Comparison of ENCODE assay signal across 13 mouse cellular contexts in genomic region chr8:91990952-91991351, GRCm38 (mm10).
DNase-seq lines count a peak whose midpoint lies in the region; ATAC-seq lines count a peak whose summit lies in the region.
"Had no signal": no experiment of that assay in that cellular context is flagged by ENCODE, and none has a peak within 500 bp of the region (broad histone marks: within the 10 kb centered on the region; RNA-seq: fewer than 3 reads in every experiment).

No protein-coding gene starts in this region.

- peaks cover 56% of the 10 kb centered on the region for H3K4me1 ChIP-seq in forebrain, embryonic 10.5 days
- peaks cover 7% of the 10 kb centered on the region for H3K4me1 ChIP-seq in forebrain, embryonic 11.5 days (replicated peaks; ENCODE audit: control insufficient read depth, insufficient read depth, low read length)
- H3K4me1 ChIP-seq in kidney, embryonic 16.5 days (ENCODE audit: insufficient read depth, low read length) = peaks cover 6% of the 10 kb centered on the region; the same call in 1 of the 2 replicates
- peaks cover 45% of the 10 kb centered on the region for H3K4me1 ChIP-seq in heart, embryonic 16.5 days (ENCODE audit: control insufficient read depth, insufficient read depth, low read length)
- H3K4me1 ChIP-seq in midbrain, embryonic 13.5 days (replicated peaks) = peaks cover 59% of the 10 kb centered on the region
- H3K4me1 ChIP-seq: stomach, embryonic 15.5 days had no signal

- H3K27me3 ChIP-seq in forebrain, embryonic 10.5 days (ENCODE audit: poor library complexity, severe bottlenecking) = peaks cover 99% of the 10 kb centered on the region
- H3K27me3 ChIP-seq in forebrain, embryonic 11.5 days (ENCODE audit: control insufficient read depth, insufficient read depth, low read length) = peaks cover 65% of the 10 kb centered on the region
- H3K27me3 ChIP-seq in kidney, embryonic 16.5 days (ENCODE audit: insufficient read depth, low read length) = peaks cover 54% of the 10 kb centered on the region
- peaks cover 10% of the 10 kb centered on the region for H3K27me3 ChIP-seq in heart, embryonic 16.5 days (ENCODE audit: control insufficient read depth, insufficient read depth, low read length)
- H3K27me3 ChIP-seq in midbrain, embryonic 13.5 days = peaks cover 17% of the 10 kb centered on the region

- H3K9me3 ChIP-seq in forebrain, embryonic 10.5 days = peaks cover 4% of the 10 kb centered on the region
- H3K9me3 ChIP-seq in forebrain, embryonic 11.5 days (ENCODE audit: control insufficient read depth, low read length) = no peaks in the 10 kb centered on the region
- H3K9me3 ChIP-seq in kidney, embryonic 16.5 days (ENCODE audit: low read length) = peaks cover 5% of the 10 kb centered on the region
- H3K9me3 ChIP-seq in heart, embryonic 16.5 days (replicated peaks; ENCODE audit: control insufficient read depth, low read length) = peaks cover 4% of the 10 kb centered on the region; the same call in 1 of the 2 replicates
- no peaks in the 10 kb centered on the region for H3K9me3 ChIP-seq in midbrain, embryonic 13.5 days
- H3K9me3 ChIP-seq: embryonic facial prominence, embryonic 15.5 days; stomach, embryonic 15.5 days had no signal

- H3K9ac ChIP-seq in forebrain, embryonic 11.5 days (ENCODE audit: low read length) = no peak overlapping the region
- H3K9ac ChIP-seq in kidney, embryonic 16.5 days (replicated peaks; ENCODE audit: low read length) = no peak overlapping the region
- peak overlapping the region; percentile 39 for H3K9ac ChIP-seq in heart, embryonic 16.5 days (ENCODE audit: low read length)
- H3K9ac ChIP-seq in midbrain, embryonic 13.5 days (replicated peaks) = peak overlapping the region; percentile 37; the same call in 1 of the 2 replicates
- H3K9ac ChIP-seq: embryonic facial prominence, embryonic 15.5 days; stomach, embryonic 15.5 days had no signal

- 58% methylated on average over 5 of the region's 5 CpGs for WGBS in forebrain, embryonic 10.5 days
- 53% methylated on average over 5 of the region's 5 CpGs for WGBS in forebrain, embryonic 11.5 days
- 42% methylated on average over 5 of the region's 5 CpGs for WGBS in kidney, embryonic 16.5 days
- 47% methylated on average over 5 of the region's 5 CpGs for WGBS in heart, embryonic 16.5 days
- WGBS in midbrain, embryonic 13.5 days = 19% methylated on average over 5 of the region's 5 CpGs

- DNase-seq in forebrain, embryonic 10.5 days (ENCODE audit: extremely low spot score, low spot score) = no peak
- no peak for DNase-seq in forebrain, embryonic 11.5 days (ENCODE audit: low spot score)
- peak; percentile 43 for DNase-seq in kidney, postnatal 14 days
- DNase-seq in gastrocnemius, postnatal 25 days = no peak
- DNase-seq in right cerebral cortex, postnatal 14 days = no peak
- DNase-seq: adrenal gland, adult 8-10 months; cerebellum, adult 11-12 months; gastrocnemius, postnatal 10 days had no signal

- no peak overlapping the region for H3K4me2 ChIP-seq in forebrain, embryonic 11.5 days (ENCODE audit: low read depth, low read length, severe bottlenecking)
- no peak overlapping the region for H3K4me2 ChIP-seq in kidney, embryonic 16.5 days (replicated peaks; ENCODE audit: low read depth, low read length)
- peak overlapping the region; percentile 64 for H3K4me2 ChIP-seq in heart, embryonic 16.5 days (ENCODE audit: low read depth, low read length)
- peak overlapping the region; percentile 44 for H3K4me2 ChIP-seq in midbrain, embryonic 13.5 days (replicated peaks)

- H3K27ac ChIP-seq in forebrain, embryonic 10.5 days = 0 out of 2 replicates have a peak overlapping the region, but pooled peaks have one; percentile 32
- H3K27ac ChIP-seq in forebrain, embryonic 11.5 days (ENCODE audit: low read depth, low read length) = no peak overlapping the region
- no peak overlapping the region for H3K27ac ChIP-seq in kidney, embryonic 16.5 days (ENCODE audit: low read length)
- peak overlapping the region; percentile 80 for H3K27ac ChIP-seq in heart, embryonic 16.5 days (ENCODE audit: low read length)
- H3K27ac ChIP-seq in midbrain, embryonic 13.5 days = peak overlapping the region; percentile 87
- H3K27ac ChIP-seq: embryonic facial prominence, embryonic 15.5 days; stomach, embryonic 15.5 days had no signal

- H3K36me3 ChIP-seq in forebrain, embryonic 10.5 days (replicated peaks) = no peaks in the 10 kb centered on the region
- no peaks in the 10 kb centered on the region for H3K36me3 ChIP-seq in forebrain, embryonic 11.5 days (ENCODE audit: control insufficient read depth, insufficient read depth, low read length)
- no peaks in the 10 kb centered on the region for H3K36me3 ChIP-seq in kidney, embryonic 16.5 days (ENCODE audit: insufficient read depth, low read length)
- H3K36me3 ChIP-seq in heart, embryonic 16.5 days (ENCODE audit: control insufficient read depth, insufficient read depth) = no peaks in the 10 kb centered on the region
- H3K36me3 ChIP-seq in midbrain, embryonic 13.5 days = no peaks in the 10 kb centered on the region
- H3K36me3 ChIP-seq: embryonic facial prominence, embryonic 15.5 days; stomach, embryonic 15.5 days had no signal

- peak overlapping the region; percentile 13; the same call in 1 of the 2 replicates for H3K4me3 ChIP-seq in forebrain, embryonic 10.5 days
- H3K4me3 ChIP-seq in forebrain, embryonic 11.5 days (ENCODE audit: low read depth, low read length) = no peak overlapping the region
- no peak overlapping the region for H3K4me3 ChIP-seq in kidney, embryonic 16.5 days (ENCODE audit: low read length)
- H3K4me3 ChIP-seq in heart, embryonic 16.5 days (ENCODE audit: low read length) = peak overlapping the region; percentile 41
- 0 out of 2 replicates have a peak overlapping the region, but pooled peaks have one; percentile 16 for H3K4me3 ChIP-seq in midbrain, embryonic 13.5 days (replicated peaks)
- H3K4me3 ChIP-seq: embryonic facial prominence, embryonic 15.5 days; stomach, embryonic 15.5 days had no signal

- ATAC-seq in forebrain, embryonic 11.5 days (replicated peaks; ENCODE audit: low FRiP score) = no peak
- ATAC-seq in kidney, embryonic 16.5 days (ENCODE audit: low FRiP score, low TSS enrichment) = no peak
- ATAC-seq in heart, embryonic 16.5 days (replicated peaks; ENCODE audit: extremely low read depth, insufficient read depth, low FRiP score) = no peak
- no peak for ATAC-seq in midbrain, embryonic 13.5 days

Comparison
In these comparisons a context has a peak if more than half of its experiments do, and no peak if none do; other contexts are left out.
1. H3K27ac ChIP-seq: peak in forebrain, embryonic 10.5 days (single experiment), heart, embryonic 16.5 days (single experiment) and midbrain, embryonic 13.5 days (single experiment); none in forebrain, embryonic 11.5 days (single experiment) and kidney, embryonic 16.5 days (single experiment).
2. H3K4me3 ChIP-seq: peak in forebrain, embryonic 10.5 days (single experiment), heart, embryonic 16.5 days (single experiment) and midbrain, embryonic 13.5 days (single experiment); none in forebrain, embryonic 11.5 days (single experiment) and kidney, embryonic 16.5 days (single experiment).
3. H3K4me2 ChIP-seq: peak in heart, embryonic 16.5 days (single experiment) and midbrain, embryonic 13.5 days (single experiment); none in forebrain, embryonic 11.5 days (single experiment) and kidney, embryonic 16.5 days (single experiment).
4. H3K9ac ChIP-seq: peak in heart, embryonic 16.5 days (single experiment) and midbrain, embryonic 13.5 days (single experiment); none in forebrain, embryonic 11.5 days (single experiment) and kidney, embryonic 16.5 days (single experiment).